Mouse (Mus musculus) ES-CJ7 (cell line): Measurements from ENCODE around the gene Cbr4.

Source experiments
- DNase-seq: peaks from one replicate; pipeline ENCODE4 v3.0.0; 2011; ENCODE audit warnings: low read depth, low spot score

Cbr4 gene

DNA sequence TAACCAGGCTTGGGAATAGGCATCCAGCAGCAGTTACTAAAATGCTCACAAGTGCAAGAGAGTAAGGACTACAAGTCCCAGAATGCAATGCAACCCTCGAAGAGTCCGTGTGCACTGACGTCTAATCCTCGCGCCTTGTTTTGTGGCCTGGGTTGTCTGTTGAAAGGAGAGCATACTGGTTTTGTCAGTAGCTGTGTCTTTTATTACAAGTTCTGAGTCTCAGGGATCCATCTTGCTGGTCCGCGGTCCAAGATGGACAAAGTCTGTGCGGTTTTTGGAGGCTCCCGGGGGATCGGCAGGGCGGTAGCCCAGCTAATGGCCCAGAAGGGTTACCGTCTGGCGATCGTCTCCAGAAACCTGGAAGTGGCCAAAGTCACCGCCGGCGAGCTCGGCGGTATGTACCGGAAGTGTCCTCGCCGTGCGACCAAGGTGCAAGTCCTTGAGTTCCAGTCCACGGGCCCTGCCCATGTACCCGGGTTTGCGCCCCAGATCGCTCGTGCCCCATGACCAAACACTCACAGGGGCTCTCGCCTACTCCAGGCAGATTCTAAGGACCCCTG lies at the start of gene Cbr4:
Gene Cbr4 (plus strand): TSS at position 138 of the 560 bp plus-strand sequence.
- peak; percentile 97 for DNase-seq

DNA sequence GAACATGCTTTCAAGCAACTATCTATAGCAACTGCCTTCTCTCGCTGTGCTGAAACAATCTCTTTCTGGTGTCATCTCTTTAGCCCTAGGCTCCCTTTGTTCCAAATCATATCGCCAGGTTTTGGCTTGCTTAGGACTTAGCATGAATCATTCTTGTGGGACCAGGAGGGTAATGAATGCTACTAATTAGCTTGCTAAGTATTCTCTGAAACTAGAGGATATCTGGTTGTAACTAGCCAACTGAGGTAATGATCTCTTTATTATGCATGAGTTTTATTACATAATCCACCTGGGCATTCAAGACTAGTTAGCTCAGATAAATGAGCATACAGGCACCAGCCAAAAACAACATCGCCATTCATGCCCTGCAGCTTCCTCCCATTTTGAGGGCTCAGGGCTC lies 44.5 kb upstream of the Cbr4 start:
- no peak for DNase-seq

DNA sequence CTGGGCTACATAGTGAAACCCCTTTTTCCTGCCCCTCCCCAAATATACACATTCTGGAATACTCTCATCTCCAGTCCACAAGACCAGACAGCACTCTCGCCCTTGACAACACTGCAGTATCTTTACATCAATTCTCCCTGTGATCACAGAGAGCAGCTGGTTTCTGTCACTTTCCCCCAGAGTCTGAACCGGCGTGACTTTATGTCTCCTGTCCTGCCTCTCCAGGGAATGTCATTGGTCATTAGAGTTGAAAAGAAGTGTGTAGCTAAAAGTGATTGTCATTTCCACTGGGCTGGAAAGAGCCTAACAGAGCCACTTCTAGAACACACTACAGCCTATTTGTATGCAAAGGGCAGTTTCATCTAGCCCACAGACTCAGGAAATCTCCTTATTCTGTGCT lies 43.2 kb upstream of the Cbr4 start:
- no peak for DNase-seq

DNA sequence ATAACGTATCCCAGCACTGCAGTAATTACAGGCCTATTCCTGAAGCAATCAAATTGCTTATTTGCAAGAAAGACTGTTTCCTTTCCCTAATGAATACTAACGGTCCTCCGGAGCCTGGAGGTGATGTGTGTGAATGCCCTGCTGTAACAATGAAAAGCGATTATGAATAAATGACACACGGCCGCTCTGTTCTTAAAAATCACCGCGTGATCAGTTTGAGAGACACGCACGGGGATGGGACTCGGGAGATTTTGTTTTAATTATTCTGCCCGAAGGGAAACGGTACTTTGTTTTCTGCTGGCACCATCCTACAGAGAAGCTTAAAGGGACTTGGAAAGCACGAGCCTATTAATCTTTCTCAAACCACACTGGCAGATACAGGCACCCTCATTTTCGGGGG lies 41.2 kb upstream of the Cbr4 start:
- no peak for DNase-seq

DNA sequence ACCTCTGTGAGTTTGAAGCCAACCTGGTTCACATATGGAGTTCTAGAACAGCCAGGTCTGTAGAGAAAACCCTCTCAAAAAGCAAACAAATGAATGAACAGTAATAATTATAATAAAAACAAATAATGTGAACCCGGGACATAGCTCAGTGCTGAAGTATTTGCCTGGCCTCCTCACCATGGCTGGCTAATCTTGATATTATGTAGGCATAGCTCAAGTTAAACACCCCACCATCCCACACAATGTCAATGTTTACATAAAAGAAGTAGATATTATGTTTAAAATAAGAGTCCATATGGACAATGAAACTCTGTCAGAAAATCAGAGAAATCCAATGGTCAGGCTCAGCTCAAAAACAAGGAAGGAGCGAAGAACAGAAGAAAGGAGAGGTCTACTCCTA lies 39.4 kb upstream of the Cbr4 start:
- no peak for DNase-seq

DNA sequence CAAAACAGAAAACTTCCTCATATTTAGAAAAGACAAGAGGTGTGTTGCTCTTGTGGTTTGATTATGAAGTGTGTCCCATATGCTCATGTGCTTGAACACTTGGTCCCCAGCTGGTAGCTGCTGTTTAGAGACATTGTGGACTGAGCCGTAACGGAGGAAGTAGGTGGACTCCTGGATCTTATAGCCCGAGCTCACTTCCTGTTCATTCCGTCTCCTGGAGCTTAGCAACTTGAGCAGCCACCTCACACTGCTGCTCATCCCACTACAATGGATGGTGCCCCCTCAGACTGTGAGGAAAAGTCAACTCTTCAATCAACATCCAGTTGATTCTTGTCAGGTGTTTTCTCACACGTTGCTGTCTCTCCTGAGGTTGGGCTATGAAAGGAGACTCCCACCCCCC lies 38.7 kb upstream of the Cbr4 start:
- no peak for DNase-seq

DNA sequence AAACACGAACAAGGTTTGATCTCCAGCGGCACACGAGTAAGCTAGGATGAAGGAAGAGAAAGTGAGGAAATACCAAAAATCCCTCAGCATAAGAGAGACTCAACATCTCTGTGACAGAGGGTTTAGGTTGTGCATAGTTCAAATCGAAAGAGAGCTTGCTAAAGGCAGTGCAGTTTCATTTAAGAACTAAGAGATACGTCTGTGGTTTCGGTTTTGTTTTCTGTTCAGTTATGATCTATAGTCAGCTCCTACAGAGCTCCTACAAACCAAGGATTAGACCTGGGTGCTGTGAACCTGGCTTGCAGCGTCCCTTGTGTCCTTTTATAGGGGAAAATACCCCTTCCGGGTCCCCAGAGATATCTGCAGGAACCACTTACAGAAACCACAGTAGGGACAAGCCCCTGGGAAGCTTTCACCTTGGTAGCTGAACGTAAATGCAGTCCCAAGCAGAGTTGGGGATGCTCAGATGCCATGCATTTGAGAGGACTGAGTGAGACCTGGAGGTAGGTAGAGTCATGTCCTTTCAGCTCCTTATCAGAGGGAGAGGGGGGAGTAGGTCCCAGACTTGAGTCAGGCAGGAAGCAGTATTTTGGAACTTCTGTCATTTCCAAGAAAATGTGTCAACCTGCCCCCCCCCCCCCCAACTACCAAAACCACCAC lies 36.5 kb upstream of the Cbr4 start:
- DNase-seq, result no peak

DNA sequence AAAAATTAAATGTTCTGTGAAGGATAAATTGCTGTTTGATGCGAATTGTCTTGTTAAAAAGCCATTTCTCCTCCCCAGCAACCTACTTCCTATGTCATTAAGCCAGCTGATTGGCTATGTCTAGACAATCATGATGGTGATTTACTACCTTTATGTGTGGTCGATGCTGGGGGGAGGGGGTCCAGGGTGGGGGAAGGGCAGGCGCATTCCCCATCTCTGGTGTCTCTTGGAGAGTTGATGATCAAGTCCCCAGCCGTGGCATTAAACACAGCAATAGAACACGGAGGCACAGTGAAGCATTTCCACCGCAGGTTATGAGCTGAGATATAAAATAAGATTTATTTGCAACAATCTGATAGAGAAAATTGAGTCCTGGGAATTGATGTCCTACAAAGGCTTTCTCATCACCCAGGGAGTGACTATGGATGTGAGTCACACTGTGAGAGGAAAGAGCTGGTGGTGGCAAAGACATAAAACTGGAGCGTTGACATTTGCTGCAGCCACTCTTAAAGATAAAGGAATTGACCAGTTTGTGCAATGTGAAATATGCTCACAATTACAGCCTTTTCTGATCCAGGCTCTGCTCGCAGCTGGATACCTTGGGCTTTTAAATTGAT lies 35.7 kb upstream of the Cbr4 start:
- no peak for DNase-seq

DNA sequence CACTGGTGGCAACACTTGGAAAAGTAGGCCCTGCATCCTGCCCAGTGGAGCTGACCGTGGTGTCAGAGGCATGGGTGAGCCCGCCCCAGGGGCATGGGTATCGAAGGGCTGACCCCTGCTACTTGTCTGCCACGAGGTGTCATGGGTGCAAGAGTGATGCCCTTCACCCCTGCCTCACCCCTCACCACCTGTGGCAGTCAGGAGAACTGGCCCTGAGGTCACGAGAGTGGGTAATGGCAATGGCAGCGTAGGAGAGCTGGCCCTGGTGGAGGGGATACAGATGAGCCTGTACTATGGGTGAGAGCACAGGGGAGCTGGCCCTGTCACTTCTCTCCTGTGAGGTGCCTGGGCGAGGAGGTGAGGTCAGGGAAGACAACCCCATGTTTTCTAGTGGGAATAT lies 27.8 kb upstream of the Cbr4 start:
- no peak for DNase-seq

DNA sequence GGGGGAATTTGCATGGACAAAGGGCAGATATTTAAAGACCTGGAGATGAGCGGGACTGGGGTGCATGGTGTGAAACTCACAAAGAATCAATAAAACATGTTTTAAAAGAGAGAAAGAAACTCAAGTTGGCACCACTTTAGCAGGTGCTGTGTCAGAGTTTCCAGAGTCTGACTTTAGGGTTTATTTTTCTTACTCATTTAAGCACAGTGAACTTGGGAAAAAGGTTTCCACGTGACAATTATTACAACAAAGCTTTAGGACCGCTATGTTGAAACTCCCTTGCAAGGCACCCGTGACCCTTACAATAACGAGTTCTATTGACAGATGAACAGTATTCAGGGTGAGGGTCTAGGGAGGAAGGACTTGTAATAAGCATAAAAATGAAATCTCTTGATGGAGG lies 25.3 kb upstream of the Cbr4 start:
- no peak for DNase-seq

DNA sequence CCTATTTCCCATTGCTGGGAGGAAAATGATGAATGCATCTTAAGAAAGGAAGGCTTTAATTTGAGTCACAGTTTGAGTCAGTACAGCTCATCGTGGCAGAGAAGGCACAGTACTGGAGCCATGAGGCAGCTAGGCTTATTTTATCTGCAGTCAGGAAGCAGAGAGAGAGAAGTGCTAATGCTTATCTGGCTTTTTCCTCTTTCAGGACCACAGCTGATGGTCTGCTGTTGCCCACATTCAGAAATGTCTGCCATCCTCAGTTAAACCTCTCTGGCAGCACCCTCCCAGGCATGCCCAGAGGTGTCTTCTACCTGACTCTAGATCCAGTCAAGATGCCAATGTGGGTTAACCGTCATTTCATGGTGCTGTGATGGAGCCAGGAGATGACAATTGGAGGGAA lies 23.1 kb upstream of the Cbr4 start:
- DNase-seq, result no peak

DNA sequence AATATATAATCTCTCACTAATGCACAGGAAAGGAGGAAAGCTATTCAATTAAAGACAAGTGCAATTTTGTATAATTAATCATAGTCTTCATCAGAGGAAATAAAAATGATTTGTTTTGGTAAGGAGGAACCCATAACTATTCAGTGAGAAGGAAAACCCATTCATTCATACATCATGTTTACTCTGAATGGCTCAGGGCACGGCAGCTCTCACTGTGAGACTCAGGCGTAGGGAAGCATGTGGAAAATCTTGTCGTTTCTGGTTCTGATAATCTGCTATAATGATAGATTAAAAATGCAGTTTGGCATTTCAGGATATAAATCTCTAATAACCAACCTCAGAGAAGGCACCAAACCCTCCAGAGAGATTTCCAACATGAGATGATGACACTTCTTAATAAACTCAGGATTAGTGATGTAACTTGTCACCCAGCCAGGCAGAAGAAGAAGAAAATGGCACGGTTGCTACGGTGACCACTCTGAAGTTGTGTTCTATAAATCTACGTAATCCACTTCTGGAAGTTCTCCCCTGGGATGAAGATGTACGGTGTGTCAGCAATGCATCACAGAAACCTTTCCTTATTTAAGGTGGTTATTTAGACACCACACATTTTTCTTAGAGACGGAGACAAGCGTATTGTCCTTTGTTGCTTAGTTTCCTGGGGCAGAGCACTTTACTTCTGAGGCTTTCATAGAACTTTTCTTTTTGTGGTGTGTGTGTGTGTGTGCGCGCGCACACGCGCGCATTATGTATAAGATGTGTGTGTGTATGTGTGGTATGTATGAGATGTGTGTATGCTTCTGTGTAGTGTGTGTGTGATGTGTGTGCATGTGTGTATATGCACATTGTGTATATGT lies 20.6 kb upstream of the Cbr4 start:
- no peak for DNase-seq

DNA sequence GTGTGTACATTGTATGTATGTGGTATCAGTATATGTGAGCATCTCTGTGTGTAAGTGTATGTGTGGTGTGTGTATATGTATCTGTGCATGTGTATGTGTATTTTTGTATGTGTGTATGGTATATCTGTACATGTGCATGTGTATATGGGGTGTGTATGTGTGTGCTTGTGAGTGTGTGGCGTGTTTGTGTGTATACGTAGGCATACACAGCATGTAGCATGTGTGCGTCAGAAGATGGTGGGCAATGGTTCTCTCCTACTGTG lies 20.1 kb upstream of the Cbr4 start:
- no peak for DNase-seq

DNA sequence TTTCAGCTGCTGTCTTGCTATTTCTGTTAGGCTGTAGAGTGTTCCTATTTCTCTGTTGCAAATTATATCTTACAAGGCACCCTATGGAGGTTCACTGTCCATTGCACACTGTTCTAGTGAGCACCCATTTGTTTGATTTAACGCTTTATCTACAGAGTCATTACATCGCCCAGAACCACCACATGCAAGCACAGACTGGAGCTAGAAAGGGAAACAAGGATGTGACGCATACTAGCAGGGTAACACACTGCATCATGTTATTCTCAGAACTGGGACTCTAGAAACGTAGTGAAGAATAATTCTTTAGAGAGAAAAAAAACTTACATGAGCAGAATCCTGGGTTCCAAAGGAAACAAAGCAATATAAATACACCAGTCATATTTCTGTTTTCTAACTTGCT lies 17.3 kb upstream of the Cbr4 start:
- DNase-seq, result no peak

DNA sequence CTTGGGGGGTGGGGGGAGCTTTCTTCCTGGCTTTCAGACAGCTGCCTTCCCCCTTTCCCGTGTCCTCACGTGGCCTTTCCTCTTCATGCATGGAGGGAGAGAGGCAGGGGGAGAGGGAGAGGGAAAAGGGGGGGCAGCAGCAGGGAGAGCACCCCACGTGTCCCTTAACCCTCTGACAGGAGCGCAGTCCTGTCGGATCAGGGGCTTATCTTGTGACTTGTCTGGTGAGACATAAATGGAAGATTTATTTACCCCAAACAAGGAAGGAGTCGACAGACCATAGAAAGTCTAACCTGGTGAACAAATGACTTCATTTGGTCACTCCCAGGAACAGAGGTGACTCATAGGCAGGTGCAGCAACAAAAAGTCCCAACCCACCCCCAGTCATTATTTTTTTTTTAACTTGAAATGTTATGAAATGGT lies 12.3 kb upstream of the Cbr4 start:
- no peak for DNase-seq

DNA sequence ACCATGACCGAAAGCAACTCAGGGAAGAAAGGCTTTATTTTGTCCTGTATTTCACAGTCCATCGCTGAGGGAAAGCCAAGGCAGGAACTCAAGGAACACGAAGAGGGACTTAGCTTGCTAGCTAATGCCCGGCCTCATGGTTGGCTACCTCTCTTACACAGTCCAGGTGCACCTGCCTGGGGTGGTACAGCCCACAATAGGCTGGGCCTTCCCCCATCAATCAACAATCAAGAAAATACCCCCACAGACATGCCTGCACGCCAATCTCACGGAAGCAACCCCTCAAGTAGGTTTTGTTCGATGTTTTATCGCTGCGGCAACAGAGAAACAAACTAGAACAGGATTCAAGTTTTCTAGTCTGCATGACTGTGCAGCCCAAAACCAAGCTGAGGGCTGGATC lies 11.4 kb upstream of the Cbr4 start:
- no peak for DNase-seq

DNA sequence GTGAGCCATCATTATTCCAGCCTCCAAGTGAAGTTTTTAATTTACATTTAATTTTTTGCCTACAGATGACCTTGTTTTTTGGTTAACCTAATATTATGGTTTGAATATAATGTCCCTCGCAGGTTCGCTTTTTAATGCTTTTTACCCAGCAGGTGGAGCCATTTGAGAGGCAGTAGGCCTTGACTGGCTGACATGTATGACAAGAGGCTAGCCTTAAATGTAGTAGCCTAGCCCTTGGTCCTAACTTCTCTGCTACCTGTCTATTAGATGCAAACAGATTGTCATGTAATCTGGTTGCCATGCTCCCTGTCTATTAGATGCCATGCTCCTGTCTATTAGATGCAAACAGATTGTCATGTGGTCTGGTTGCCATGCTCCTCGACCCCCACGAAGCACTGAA lies 9.4 kb upstream of the Cbr4 start:
- no peak for DNase-seq

DNA sequence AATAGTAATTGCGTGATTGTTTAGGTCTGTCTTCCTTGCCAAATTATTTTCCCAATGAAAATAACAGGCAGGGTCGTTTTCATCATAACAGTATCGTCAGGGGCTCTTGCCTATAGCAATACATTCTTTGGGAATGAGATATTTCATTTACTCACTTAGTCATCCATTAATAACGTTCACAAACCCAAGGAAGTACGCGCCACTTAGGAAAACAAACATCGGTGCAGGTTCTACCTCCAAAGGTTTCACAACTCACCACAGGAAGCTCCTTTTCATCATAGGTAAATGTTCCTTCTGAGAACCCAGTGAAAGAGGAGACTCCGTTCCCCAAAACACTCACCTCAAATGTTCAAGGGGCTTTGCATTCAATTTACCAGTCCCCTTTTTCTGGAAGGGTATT lies 8.7 kb upstream of the Cbr4 start:
- no peak for DNase-seq

DNA sequence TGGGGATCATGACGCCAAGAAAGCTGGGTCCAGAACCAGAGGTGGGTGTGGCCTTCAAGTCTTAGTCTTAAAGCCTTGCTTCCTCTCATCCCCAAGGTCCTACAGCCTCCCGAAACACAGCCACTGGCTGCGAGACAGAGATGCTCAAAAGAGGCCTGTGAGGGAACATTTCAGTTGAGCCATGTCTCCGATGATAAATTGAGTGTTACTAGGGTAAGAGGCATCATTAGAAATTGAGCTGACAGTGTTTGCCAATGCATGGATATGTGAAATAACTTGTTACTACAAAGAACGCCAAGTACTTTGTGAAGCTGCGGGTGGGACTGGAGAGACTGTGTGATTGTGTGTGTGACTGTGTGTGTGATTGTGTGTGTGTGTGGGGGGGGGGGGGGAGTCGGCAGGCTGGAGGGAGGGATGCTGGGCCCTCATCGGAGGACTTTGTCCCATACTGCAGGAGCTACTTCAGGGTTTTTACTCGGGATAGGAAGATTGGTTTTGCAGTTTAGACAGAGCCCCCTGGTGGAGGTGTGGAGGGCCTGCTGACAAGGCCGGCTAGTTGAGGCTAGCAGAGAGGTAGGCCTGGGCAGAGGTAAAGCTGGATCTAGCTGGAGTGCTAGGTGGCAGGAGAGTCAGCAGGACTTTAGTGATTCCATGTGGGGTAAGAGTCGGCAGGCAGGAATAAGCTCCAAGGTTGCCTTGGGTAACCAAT lies 7.9 kb upstream of the Cbr4 start:
- DNase-seq, result peak; percentile 92

DNA sequence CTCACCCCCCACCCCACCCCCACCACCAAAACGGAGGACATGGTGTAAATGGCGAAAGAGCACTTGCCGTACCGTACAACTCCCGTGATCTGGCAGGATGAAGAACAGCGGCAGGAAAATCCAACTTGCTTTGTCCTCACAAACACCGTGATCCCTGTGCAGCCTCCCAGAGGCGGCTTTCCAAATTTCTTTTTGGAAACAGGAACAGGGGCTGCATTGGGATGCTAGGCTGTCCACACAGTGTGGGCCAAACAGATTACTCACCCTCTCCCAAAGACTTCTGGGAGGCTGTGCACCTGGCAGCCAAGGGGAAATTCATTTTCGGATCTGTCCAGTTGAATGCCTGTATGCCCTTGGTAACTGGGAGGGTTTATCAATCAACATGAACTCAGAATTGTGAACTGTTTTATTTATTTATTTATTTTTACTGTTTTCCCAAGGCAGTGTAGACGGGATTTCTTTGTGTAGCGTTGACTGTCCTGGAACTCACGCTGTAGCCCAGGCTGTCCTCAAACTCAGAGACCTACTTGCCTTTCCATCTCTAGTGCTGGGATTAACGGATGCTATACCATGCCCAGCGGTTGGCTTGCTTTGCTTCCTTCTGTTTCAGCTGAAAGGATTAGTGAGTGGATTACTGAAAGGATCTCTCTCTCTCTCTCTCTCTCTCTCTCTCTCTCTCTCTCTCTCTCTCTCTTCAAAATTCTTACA lies 7.1 kb upstream of the Cbr4 start:
- no peak for DNase-seq

DNA sequence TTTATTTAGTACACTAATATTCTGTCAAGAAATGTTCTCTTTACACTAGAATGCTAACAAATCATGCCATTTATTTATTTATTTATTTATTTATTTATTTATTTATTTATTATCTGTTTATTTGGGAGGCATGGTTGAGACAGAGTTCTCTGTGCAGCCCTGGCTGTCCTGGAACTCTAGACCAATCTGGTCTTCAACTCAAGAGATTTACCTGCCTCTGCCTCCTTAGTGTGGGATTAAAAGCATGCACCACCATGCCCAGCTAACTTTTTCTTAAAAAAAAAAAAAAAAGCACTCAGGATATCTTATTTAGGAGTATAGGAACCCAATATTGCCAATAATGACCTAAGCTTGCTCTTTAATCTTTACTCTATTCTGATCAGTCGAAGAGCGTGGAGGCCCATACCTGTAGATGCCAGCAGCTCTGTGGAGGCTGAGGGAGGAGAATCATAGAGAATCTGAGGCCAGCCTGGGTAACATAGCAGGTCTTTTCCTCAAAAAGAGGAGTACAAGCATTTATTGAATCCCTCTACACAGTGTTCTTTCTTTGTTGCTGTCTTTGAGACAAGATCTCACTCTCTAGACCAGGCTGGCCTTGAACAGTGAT lies 508 bp upstream of the Cbr4 start:
- DNase-seq, result no peak
